Mouse (Mus musculus) erythroblast, embryonic 14.5 days (primary cell): ENCODE data around the gene Vamp2.

Source experiments
- GATA1 ChIP-seq: IDR thresholded peaks from 2 replicates; pipeline ENCODE4 v1.6.1; 2012; ENCODE audit warnings: low read length, inconsistent platforms, mixed read lengths
- TAL1 ChIP-seq: IDR thresholded peaks from 3 replicates; pipeline ENCODE4 v1.6.1; 2012; ENCODE audit warnings: low read length, inconsistent platforms, mixed read lengths

DNA sequence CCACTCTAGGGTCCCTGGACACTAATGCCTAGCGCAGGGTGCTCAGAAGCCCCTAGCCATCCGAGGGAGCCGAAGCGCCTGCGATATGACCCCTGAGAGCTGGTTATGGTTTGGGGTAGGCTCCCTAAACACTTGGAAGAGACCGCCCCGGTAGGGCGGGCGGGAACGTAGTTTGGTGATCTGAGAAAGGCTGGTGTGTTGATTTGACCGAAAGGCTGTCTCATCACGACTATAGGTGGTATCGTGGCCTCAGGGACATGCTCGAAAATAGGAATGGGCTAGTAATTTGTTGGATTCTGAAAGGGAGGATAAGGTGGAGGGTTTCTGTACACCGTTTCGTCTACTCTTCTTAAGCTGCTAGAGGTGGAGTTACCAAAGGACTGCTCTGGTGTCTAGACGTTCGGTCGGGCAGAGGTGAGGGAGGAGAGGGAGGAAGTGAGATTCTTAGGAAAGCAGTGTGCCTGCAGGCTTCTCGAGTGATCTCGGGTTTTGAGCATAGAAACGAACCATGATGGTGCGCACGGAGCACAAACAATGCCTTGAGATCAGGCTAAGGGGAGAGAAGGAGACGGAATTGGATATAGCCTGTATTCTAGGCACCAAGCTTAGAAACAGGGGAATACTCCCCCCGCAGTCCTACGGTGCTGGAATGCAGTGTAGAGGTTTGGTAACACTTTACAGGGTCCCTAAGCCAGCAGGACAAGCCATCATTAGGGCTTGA is 7.4 kb downstream of the Vamp2 start:
- TF ChIP-seq TAL1 (no peak), GATA1 (no peak)
